Mouse (Mus musculus) thymus, postnatal 25 days (tissue): ENCODE results near the gene Tenm4.

ENCODE experiments used
- DNase-seq: peaks from one replicate; pipeline ENCODE4 v3.0.0; 2022

Tenm4 gene

DNA sequence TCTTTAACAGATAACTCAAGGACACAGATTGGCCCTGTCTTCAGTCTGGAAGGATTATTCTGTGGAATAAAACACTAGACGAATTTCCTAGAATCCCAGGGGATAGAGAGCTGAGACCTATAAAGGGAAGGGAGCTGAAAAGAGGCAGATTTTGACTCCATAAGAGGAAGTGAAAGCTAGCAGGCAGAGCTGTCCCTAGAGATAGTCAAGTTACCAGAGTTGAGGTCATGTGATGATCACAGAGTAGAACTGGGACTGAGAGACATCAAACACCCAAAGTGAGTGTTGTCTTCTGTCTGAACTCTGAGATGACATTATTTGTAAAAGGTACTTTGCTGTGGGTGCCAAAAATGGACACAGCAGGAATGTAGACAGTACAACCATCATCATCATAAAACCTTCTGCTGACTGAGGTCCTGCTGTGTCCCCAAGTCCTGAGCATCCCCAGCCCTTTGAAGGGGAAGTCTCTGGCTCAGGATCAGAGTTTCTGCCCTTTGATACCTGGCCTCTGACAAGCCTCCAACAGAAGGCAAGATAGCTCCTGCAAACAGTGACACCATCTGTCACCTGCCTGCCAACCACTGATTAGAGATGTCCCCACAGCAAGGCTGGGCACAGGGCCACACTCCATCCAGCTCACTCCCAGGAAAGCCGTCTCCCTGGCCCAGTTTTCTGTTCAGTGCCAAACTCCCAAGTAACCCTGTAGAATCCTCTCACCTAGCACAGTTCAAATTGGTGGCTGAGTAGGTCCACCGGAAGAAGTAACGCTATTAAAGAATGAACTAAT, 368.4 kb downstream of the Tenm4 start:
- no peak for DNase-seq

DNA sequence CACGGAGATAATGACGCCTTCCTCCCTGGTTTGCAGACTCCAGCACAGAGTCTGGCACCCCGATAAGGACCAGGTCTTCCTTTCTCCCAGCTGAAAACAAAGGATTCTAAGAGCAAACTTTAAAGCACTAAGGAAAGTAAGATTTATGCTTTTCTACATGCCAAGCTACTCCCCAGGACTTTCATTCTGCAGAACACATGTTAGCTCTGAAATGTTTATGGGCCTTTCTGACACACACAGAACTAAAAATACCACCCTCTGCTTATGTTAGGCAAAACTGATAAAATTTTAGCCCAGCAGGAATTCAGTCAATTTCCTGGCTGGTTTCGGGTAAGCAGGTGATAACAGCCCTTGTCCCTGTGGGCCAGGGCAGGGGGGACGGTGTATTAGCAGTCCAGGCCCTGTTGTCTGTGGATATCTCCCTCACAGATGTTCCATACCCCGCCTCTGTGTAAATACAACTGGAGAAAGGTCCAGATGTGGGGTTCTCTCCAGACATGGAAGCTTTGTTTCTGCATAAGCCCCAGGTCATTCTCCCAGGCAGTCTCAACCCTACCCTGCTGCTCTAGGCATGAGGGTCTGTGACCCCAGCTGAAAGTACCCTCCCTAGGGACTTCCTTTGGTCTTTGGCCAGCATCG, 369.5 kb downstream of the Tenm4 start:
- no peak for DNase-seq

DNA sequence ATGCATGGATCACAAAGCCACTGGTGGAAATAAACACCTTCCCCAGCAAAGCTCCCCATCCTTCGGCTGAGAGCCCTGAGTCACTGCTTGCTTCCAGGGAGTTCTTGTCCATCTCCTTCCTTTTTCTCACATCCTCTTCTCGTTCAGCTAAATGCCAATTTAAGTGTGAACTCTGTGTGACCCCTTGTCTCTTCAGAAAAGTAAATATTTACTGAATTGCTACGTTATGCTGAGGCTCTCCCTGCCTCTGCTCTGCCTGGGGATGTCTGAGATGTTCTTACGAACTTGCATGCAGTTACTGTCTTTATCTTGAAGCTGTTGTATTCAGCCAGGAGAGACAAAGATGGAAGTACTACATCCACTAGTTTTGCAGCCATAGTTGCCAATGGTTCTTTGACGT, 374.9 kb downstream of the Tenm4 start:
- no peak for DNase-seq

DNA sequence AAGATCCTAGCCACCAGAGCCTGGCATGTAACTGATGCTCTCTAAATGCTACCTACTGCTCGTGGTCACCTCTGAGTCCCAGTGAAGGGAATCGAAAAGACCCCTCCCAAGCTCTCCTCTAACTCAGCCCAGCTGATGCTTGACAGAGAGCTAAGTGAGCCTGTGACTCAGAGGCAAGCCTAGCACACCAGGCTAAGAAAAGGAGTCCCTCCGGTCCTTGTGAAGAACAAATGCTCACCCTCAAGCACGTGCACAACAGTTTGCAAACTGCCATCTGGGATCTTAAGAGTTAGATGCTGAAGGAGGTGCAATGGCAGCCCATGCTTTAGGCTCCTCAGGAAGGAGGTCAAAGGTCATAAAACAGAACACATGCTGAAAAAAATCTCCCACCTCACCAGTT, 380.8 kb downstream of the Tenm4 start:
- DNase-seq = no peak

DNA sequence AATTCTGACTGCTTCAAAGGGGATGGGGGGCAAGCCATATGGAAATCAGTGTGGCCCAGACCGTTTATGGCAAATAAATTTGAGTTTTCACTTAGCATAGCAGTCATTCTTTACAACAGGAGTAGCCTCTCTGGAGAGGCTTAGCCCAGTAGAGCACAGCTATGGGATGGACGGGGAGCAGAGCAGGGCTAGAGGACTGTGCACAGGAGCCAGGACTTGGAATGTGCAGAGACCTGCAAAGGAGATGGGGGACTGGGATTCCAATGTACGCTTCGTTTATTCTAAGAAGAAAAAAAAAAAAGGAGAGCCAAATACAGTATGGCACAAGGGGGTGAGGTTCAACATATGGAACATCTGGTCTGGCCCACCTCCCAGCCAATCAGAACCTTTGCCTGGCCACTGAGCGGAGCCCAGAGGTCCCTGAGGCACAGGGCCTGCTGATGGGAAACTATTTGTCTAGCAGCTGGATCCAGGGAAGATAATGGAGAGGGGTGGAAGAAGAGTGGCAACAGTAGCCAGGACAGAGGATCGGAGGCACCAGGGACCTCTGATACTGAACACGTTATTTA, 381.3 kb downstream of the Tenm4 start:
- no peak for DNase-seq

DNA sequence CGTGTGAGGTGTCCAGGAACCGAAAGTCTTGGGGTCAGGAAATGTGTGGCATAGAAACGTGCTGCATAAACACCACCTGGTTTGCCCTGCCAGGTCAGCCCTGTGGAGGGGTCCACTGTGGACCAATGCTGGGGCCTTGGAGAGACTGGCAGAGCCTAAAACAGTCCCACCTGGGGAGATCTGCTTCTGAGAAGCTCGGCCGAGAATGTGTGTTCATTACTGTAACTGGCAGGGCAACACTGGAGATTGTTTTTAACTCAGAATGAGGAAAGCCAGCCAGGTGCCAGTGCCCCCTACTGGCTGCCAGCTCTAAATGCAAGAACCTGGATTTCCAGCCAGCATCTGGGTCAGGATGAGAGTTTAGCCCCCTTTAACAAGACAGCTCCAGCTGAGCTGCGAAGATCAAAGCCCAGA, 383.2 kb downstream of the Tenm4 start:
- DNase-seq = peak; percentile 14

DNA sequence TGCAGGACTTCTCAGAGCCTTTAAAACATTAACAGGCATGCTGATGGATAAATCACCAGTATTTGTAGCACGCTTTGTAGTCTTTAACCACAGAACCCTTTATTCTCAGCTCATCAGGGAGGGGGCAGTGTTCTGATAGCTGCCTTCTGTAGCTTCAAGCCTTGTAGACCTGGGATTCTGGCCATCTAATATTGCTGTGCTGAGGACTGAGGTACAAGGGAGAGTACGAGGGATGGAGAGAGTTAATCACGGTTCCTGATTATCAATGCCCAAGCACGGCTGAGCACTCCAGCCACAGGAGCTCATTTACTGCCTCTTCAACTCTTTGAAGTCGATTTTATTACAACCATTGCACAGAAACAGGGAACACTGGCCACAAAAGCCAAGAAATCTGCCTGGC, 384.2 kb downstream of the Tenm4 start:
- DNase-seq = no peak

DNA sequence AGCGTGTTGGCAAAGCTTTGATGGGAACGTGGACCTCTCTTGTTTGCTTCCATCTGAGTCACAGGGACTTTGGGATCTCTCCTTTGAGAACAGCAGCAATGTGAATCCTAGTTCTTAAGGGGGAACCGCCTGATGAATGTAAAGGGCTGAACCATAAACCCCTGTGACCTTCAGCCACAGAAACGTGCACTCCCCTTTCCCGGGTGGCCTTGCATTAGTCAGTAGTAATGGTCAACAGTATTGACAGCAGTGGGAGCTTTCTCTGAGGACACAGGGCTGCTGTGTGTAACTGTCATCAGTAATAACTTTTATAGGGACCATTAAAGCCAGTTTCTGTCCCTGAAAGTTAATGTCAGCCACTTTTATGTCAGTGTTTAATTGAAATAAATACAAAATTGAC, 385.7 kb downstream of the Tenm4 start:
- no peak for DNase-seq

DNA sequence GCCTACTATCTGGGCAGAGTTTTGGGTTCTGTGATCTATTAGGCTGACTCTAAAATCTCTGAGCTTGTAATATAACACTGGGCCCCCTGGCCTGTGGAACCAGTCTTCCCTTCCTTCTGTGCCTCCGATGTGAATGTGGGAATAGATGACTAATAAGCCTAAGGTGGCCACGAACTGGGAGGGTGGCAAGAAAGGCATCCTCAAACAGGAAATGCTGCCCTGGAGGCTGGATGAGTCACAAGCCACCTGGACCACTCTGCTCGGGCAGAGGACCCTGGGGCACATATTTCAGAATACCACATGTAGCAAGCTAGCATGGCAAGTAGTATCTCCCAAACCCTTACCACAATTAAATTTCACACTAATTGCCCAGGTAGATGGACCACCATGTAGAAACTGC, 391.8 kb downstream of the Tenm4 start:
- DNase-seq = no peak

DNA sequence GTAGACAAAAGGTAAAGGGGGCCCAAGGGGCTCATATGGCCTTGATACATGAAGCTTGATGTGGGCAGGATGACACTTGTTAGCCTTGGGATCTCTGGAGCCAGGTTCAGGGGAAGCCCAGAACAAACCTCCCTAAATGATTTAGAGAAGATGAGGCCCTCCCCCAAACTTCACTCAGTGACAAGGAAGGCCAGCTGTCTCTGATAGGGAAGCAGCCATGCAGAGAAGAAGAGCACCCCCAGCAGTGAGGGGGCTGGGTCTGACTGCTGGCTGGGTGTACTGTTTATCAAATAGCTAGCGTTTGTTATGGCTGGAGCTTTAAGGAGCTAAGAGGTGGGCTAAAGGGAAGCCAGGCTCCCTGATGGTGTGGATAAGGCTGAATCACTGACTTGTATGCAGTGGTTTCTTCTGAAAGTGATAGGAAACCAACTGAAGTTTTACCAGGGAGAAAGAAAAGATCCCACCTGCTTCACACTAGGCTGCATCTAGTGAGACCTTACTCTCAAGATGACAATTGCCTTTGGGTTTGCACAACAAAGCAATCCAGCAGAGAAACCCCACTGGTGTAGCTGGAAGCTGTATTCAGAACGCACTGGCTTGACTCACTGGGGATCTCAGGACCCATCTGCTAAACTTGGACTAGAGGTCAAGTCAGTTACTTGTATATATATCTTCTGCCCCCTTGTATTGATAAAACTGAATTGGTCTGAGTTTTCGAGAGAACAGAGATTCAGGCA, 392.5 kb downstream of the Tenm4 start:
- no peak for DNase-seq

DNA sequence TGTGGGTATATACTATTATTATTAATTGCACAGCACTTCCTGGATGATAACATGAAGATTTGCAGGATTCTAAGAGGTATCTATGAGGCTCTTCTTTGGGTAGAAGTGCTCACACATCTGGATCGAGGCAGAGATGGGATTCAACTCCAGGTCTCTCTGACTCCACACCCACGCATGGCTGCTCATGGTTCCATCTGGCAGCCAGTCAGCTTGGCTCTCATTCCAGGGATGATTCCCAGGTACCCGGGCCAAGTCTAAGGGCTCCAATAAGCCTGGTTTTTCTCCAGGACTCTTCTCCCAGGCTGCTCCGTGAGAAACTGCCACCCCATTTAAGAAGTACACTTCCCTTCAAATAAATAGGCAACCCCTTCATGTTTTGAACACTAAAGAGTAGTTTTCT, 394.8 kb downstream of the Tenm4 start:
- no peak for DNase-seq

DNA sequence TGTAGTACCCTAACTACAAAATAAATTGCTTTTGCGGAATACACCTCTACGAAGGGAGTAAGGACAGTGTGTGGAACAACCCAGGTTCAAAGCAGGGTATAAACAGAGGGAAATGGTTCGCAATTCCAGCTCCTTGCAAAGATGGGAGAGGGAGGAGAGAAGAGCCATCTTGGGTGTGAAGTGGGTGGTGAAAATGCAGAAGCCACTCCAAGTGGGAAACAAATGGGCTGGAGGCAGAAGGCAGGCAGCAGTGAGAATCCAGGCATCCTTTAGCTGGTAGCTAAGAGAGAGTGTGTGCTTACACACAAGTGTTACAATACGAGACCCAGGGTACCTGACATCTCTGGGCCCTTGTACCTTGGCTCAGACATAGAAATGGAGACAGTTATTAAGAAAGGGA, 395.2 kb downstream of the Tenm4 start:
- no peak for DNase-seq

DNA sequence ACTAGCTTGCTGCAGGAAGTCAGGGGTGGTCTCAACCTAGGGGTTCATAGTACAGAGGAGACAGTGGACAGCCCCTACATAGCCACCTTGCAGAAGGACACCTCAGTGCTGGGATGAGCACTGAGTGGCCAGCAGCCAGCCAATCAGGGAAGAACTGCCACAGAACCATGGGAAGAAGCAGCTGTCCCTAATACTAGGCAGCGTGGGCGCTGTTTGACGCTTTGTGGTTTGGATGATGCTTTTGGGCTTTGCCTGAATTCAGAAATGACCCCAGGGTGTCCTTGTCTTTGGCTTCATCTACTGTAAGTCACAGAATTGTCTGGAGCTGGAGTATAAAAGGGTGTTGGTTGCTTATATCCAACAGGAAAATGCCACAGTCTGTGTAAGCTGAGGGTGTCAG, 397.0 kb downstream of the Tenm4 start:
- DNase-seq = no peak

DNA sequence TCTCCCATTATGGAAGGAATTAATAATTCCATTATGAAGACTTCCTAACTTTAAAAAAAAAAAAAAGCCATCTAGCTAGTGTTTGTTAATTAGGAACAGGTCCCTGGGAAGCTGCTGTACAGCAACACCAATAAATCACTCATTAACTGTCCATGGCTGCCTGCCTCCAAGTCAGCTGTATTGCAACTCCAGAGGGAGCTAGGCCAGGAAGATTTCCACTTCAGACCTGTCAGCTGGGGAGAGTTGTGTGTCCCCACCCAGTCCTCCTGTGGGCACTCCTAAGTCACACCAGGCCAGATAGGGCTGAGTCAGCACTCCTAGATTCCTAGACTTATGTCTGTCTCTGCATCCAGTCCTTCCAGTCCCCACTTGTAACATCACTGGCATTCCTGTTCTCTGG, 399.9 kb downstream of the Tenm4 start:
- DNase-seq = no peak

DNA sequence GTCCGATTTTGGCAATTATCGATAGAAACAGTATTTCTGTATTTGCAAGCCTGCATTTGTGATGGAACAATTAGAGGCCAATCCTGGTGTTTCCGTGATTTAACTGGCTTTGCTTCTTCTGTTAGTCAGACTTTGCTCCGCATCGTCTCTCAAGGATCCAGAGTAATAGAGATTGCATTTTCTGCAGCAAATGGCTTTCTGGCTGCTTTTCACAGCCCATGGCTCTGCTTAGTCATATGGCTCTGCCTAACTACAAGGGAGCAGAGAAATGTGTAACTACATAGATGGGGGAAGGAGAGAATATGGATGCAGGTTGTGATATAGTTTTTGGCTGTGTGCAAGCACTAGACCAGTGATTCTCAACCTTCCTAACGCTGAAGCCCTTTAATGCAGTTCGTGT, 401.9 kb downstream of the Tenm4 start:
- DNase-seq = no peak

DNA sequence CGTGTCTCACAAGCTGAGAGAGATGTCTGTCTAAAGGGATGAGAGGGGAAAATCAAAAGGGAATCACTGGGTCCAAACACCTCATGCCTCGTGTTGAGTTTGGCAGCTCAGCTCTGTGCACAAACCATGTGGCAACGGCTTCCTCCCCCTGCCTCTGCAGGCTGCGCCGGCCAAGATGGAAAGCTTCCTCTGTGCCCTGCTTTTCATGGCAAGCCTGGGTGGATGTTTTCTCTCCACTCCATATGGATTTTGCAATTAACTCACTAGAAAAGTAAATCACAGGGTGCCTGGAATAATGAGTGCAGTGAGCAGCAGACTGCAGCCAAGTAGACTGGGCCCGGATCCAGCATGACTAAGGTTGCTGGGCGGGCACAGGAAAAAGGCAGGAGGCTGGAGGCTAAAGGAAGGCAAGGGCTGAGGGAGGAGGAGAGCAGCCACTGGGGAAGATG, 404.2 kb downstream of the Tenm4 start:
- no peak for DNase-seq

DNA sequence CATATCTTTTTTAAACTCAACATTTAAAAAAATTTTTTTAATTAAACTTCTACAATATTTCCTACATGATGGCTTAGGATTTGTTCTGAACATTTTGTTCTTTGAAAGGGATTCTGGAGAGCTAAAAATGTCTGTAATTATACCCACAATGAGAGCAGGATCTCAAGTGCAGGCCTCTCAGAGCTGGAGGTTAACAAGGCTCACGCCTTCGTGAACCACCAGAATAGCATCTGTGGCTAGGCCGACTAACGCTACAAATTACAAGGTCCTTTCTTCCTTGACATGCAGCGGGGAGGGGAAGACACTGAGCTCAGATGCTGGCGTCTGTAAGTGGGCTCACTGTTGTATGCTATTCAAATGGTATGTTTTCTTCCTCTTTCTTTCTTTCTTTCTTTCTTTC, 411.7 kb downstream of the Tenm4 start:
- DNase-seq = no peak

DNA sequence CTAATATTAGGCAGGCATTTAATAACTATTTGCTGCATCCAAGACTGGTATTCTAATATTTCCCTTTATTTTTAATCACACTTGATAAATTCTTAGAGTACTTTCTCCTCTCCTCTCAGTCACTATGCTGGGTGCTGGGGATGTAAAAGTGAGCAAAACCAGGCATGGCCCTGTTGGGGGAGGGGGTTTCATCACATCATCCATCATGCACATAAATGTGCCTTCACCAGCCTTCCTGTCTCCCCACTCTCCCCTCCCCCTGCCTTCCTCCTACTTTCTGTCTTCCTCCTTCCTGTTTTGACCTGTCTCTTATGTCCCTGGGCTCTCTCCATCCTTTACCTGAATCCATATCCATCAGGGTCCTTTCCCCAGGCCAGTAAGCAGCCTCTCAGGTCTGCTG, 416.4 kb downstream of the Tenm4 start:
- DNase-seq = no peak

DNA sequence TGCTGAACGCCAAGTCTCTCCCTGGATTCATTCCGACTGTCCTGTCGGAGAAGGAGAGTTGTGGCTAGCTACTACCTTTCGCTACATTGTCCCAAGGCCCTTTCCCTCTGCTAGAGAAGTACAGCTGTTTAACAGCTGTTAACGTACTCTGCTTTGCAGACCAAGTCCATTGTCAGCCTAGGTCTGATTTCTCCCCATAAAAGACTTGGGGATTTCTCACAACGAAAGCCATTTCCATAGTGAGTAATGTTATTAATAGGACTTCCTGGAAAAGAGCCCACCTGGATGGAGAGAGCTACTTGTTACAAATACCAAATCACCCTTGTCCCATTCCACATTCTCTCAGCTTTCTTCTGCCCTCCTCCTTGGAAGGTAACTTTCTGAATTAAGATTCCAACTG, 417.5 kb downstream of the Tenm4 start:
- no peak for DNase-seq

DNA sequence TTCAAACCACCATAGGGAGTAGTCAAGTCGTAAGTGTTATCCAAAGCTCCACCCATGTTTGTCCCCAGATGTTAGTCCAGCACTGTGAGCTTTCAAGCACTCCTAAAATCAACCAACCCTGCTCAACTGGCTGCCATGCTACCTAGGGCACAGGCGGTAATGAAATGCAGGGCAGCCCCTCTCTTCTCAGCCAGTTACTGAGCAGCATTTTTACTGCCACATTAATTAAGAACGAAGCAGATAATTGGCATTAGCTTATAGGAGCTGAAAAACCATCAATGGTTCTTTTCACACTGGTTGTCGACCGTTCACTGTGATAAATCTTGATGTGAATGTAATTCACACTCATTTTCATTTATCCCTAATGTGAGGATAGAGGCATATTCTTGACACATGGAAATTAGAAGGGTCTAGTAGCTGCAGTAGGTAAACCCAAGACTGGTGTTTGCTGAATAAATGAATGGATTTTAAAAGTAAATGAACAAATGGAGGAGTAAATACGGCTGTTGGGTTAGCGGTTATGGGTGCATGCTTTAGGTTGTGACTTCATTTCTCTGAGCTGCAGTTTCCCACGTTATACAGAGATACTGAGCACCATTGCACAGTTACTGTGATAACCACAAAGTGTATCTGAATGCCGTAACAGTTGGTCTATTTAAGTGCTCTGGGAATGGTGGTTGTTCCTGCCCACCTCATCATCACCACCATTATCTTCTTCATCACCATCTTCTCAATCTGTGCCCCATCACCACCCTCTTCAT, 424.7 kb downstream of the Tenm4 start:
- no peak for DNase-seq

DNA sequence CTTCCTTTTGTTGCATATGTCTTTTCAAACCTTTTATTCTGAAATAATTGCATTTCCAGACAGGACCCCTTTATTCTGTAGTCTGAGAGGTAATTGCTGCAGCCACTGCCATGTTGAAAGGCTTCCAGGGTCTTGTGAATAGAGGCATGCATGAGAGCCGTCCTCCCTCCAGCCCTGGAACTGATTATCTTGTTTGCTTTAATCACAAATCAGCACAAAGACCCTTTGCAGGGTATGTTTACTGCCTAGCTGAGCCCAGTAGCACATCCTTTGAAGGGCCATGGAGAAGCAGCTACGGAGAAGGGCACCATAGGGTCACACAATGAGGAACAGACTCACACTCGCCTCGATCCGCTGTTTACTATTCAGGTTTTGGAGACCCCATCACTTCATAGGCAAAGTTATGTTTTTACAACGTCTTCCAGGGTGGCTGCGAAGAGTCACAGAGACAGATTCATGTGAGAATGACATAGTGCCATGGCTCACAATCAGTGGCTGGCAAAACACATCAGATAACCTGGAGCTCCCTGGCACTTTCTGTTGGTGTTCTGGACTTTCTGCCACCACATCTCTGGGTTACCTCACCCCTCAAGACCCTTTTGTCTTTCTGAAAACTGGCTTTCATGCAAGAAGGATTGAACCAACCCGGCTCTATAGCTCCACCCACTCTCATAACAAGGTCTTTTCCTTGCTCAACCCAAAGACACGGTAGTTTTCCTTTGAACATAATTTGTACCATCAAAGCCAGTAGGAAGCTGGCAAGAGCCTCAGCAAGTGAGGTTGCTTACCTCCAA, 425.6 kb downstream of the Tenm4 start:
- DNase-seq = no peak

DNA sequence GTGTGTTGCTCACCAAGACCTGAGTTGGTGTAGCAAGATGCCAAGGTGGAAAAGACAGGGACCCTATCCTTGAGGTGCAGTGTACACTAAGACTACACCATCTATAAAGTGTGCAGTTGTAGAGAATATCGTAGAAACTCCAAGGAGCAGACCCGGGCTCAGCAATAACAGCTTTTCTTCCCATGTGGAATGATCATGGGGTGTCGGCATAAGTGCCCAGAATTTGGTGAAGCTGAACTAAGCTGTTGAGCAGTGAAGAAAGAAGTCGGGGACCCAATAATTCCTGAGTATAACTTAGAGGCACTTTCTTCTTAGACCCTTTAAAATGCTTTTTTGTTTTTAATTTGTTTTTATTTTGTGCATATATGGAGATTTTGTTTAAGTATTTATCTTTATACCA, 426.8 kb downstream of the Tenm4 start:
- DNase-seq = no peak
